Mouse (Mus musculus): ENCODE results near the gene Gm10717. TPM values are rescaled to one million over a fixed set of nuclear protein-coding genes. Genes with fewer than 3 reads are reported as not detected.

Gene Gm10717
- polyA plus RNA-seq (2014; fragmentation: Illumina TruSeq; extraction: RNeasy Lipid Tissue Mini Kit (QIAGEN cat#74804); ENCODE audit: low read depth, low replicate concordance): not detected

DNA sequence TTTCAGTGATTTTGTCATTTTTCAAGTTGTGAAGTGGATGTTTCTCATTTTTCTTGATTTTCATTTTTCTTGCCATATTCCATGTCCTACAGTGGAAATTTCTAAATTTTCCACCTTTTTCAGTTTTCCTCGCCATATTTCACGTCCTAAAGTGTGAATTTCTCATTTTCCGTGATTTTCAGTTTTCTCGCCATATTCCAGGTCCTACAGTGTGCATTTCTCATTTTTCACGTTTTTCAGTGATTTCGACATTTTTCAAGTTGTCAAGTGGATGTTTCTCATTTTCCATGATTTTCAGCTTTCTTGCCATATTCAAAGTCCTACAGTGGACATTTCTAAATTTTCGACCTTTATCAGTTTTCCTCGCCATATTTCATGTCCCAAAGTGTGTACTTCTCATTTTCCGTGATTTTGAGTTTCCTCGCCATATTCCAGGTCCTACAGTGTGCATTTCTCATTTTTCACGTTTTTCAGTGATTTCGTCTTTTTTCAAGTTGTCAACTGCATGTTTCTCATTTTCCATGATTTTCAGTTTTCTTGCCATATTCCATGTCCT, at the start of gene Gm10717:
TSS of gene Gm10717 (plus strand) at position 506 of the 556 bp plus-strand sequence.

DNA sequence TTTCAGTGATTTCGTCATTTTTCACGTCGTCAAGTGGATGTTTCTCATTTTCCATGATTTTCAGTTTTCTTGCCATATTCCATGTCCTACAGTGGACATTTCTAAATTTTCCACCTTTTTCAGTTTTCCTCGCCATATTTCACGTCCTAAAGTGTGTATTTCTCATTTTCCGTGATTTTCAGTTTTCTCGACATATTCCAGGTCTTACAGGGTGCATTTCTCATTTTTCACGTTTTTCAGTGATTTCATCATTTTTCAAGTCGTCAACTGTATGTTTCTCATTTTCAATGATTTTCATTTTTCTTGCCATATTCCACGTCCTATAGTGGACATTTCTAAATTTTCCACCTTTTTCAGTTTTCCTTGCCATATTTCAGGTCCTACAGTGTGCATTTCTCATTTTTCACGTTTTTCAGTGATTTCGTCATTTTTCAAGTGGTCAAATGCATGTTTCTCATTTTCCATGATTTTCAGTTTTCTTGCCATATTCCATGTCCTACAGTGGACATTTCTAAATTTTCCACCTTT, 24.7 kb upstream of the Gm10717 start, which contains the start of gene Gm10722:
TSS of gene Gm10722 (plus strand) at position 478 of the 528 bp plus-strand sequence.

DNA sequence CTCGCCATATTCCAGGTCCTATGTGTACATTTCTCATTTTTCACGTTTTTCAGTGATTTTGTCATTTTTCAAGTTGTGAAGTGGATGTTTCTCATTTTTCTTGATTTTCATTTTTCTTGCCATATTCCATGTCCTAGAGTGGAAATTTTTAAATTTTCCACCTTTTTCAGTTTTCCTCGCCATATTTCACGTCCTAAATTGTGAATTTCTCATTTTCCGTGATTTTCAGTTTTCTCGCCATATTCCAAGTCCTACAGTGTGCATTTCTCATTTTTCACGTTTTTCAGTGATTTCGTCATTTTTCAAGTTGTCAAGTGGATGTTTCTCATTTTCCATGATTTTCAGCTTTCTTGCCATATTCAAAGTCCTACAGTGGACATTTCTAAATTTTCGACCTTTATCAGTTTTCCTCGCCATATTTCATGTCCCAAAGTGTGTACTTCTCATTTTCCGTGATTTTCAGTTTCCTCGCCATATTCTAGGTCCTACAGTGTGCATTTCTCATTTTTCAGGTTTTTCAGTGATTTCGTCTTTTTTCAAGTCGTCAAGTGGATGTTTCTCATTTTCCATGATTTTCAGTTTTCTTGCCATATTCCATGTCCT, 22.3 kb upstream of the Gm10717 start, which contains the start of gene Gm11168:
TSS of gene Gm11168 (plus strand) at position 553 of the 603 bp plus-strand sequence.

DNA sequence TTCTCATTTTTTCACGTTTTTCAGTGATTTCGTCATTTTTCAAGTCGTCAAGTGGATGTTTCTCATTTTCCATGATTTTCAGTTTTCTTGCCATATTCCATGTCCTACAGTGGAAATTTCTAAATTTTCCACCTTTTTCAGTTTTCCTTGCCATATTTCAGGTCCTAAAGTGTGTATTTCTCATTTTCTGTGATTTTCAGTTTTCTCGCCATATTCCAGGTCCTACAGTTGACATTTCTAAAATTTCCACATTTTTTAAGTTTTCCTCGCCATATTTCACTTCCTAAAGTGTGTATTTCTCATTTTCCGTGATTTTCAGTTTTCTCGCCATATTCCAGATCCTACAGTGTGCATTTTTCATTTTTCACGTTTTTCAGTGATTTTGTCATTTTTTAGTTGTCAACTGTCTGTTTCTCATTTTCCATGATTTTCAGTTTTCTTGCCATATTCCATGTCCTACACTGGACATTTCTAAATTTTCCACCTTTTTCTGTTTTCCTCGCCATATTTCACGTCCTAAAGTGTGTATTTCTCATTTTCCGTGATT, 12.4 kb upstream of the Gm10717 start, which contains the start of gene Gm10721:
TSS of gene Gm10721 (plus strand) at position 408 of the 547 bp plus-strand sequence.

DNA sequence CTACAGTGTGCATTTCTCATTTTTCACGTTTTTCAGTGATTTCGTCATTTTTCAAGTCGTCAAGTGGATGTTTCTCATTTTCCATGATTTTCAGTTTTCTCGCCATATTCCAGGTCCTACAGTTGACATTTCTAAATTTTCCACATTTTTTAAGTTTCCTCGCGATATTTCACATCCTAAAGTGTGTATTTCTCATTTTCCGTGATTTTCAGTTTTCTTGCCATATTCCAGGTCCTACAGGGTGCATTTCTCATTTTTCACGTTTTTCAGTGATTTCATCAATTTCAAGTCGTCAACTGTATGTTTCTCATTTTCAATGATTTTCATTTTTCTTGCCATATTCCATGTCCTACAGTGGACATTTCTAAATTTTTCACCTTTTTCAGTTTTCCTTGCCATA, 9.9 kb upstream of the Gm10717 start, which contains the start of gene Gm10720:
TSS of gene Gm10720 (plus strand) at position 301 of the 400 bp plus-strand sequence.

DNA sequence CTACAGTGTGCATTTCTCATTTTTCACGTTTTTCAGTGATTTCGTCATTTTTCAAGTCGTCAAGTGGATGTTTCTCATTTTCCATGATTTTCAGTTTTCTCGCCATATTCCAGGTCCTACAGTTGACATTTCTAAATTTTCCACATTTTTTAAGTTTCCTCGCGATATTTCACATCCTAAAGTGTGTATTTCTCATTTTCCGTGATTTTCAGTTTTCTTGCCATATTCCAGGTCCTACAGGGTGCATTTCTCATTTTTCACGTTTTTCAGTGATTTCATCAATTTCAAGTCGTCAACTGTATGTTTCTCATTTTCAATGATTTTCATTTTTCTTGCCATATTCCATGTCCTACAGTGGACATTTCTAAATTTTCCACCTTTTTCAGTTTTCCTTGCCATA, 8.1 kb upstream of the Gm10717 start, which contains the start of gene Gm10719:
TSS of gene Gm10719 (plus strand) at position 301 of the 400 bp plus-strand sequence.

DNA sequence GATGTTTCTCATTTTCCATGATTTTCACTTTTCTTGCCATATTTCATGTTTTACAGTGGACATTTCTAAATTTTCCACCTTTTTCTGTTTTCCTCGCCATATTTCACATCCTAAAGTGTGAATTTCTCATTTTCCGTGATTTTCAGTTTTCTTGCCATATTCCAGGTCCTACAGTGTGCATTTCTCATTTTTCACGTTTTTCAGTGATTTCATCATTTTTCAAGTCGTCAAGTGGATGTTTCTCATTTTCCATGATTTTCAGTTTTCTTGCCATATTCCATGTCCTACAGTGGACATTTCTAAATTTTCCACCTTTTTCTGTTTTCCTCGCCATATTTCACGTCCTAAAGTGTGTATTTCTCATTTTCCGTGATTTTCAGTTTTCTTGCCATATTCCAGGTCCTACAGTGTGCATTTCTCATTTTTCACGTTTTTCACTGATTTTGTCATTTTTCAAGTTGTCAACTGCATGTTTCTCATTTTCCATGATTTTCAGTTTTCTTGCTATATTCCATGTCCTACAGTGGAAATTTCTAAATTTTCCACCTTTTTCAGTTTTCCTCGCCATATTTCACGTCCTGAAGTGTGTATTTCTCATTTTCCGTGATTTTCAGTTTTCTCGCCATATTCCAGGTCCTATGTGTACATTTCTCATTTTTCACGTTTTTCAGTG, 1.8 kb upstream of the Gm10717 start, which contains the start of gene Gm10718:
TSS of gene Gm10718 (plus strand) at position 236 of the 673 bp plus-strand sequence.

DNA sequence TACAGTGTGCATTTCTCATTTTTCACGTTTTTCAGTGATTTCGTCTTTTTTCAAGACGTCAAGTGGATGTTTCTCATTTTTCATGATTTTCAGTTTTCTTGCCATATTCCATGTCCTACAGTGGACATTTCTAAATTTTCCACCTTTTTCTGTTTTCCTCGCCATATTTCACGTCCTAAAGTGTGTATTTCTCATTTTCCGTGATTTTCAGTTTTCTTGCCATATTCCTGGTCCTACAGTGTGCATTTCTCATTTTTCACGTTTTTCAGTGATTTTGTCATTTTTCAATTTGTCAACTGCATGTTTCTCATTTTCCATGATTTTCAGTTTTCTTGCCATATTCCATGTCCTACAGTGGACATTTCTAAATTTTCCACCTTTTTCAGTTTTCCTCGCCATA, 9.1 kb downstream of the Gm10717 start, which contains the start of gene Gm17535:
TSS of gene Gm17535 (plus strand) at position 301 of the 400 bp plus-strand sequence.

DNA sequence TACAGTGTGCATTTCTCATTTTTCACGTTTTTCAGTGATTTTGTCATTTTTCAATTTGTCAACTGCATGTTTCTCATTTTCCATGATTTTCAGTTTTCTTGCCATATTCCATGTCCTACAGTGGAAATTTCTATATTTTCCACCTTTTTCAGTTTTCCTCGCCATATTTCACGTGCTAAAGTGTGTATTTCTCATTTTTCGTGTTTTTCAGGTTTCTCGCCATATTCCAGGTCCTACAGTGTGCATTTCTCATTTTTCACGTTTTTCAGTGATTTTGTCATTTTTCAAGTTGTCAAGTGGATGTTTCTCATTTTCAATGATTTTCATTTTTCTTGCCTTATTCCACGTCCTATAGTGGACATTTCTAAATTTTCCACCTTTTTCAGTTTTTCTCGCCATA, 11.4 kb downstream of the Gm10717 start, which contains the start of gene Gm10715:
TSS of gene Gm10715 (plus strand) at position 301 of the 400 bp plus-strand sequence.

Other genes starting within 250 kb of the Gm10717 start
- not detected for gene Gm10722, start 24.5 kb upstream of the Gm10717 start, polyA plus RNA-seq (2014; fragmentation: Illumina TruSeq; extraction: RNeasy Lipid Tissue Mini Kit (QIAGEN cat#74804); ENCODE audit: low read depth, low replicate concordance)
- gene Gm11168, start 22.1 kb upstream of the Gm10717 start, polyA plus RNA-seq (2014; fragmentation: Illumina TruSeq; extraction: RNeasy Lipid Tissue Mini Kit (QIAGEN cat#74804); ENCODE audit: low read depth, low replicate concordance): not detected
- gene Gm10721, start 12.3 kb upstream of the Gm10717 start, polyA plus RNA-seq (2014; fragmentation: Illumina TruSeq; extraction: RNeasy Lipid Tissue Mini Kit (QIAGEN cat#74804); ENCODE audit: low read depth, low replicate concordance): not detected
- not detected for gene Gm10720, start 9.8 kb upstream of the Gm10717 start, polyA plus RNA-seq (2014; fragmentation: Illumina TruSeq; extraction: RNeasy Lipid Tissue Mini Kit (QIAGEN cat#74804); ENCODE audit: low read depth, low replicate concordance)
- not detected for gene Gm10719, start 8.0 kb upstream of the Gm10717 start, polyA plus RNA-seq (2014; fragmentation: Illumina TruSeq; extraction: RNeasy Lipid Tissue Mini Kit (QIAGEN cat#74804); ENCODE audit: low read depth, low replicate concordance)
- not detected for gene Gm10718, start 1.9 kb upstream of the Gm10717 start, polyA plus RNA-seq (2014; fragmentation: Illumina TruSeq; extraction: RNeasy Lipid Tissue Mini Kit (QIAGEN cat#74804); ENCODE audit: low read depth, low replicate concordance)
- gene Gm17535, start 9.2 kb downstream of the Gm10717 start, polyA plus RNA-seq (2014; fragmentation: Illumina TruSeq; extraction: RNeasy Lipid Tissue Mini Kit (QIAGEN cat#74804); ENCODE audit: low read depth, low replicate concordance): not detected
- not detected for gene Gm10715, start 11.5 kb downstream of the Gm10717 start, polyA plus RNA-seq (2014; fragmentation: Illumina TruSeq; extraction: RNeasy Lipid Tissue Mini Kit (QIAGEN cat#74804); ENCODE audit: low read depth, low replicate concordance)

All from adipose tissue, adult 10 weeks (tissue).